Mouse (Mus musculus) liver, postnatal 0 days (tissue): ENCODE measurements around the gene Nudt13.

Experiments
- CTCF ChIP-seq: sonication (generic); IDR thresholded peaks from 2 replicates; pipeline ENCODE4 v1.5.1; 2016; ENCODE audit warnings: antibody characterized with exemption, low read depth
- EP300 ChIP-seq: IDR thresholded peaks from 2 replicates; pipeline ENCODE4 v1.6.1; 2016; ENCODE audit warnings: antibody characterized with exemption, low read depth, mild to moderate bottlenecking

DNA sequence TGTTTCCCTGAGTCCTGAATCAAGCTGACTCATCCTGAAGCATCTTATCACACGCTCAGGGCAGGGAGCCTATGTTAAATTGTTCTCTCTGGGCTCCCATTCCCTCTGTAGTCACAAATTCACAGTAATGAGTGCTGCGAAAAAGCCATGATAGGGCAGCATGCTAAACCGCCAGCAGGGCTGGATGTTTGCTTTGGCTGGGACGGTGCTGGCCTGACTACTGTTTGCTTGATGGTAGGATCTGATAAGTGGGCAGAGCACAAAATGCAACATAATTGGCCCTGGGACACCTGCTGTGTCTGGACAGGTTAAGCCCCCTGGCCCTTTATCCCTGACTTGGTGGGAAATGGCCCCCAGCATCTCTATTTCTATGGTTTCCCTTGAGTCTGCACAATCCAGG is 3.1 kb upstream of the Nudt13 start:
- TF ChIP-seq CTCF (no peak), EP300 (no peak)
